Mouse (Mus musculus) brain, embryonic 14.5 days (tissue): ENCODE results near the gene Naa40.

Experiments used
- CTCF ChIP-seq: fragments of 200-500 bp; IDR thresholded peaks from 2 replicates; pipeline ENCODE4 v1.5.1; 2012; ENCODE audit warnings: inconsistent platforms, mild to moderate bottlenecking, moderate library complexity, borderline replicate concordance; ENCODE audit not compliant: insufficient read depth, insufficient read length; ENCODE audit errors: extremely low read depth
- POLR2A ChIP-seq: fragments of 200-500 bp; IDR thresholded peaks from 2 replicates; pipeline ENCODE4 v1.6.1; 2012; ENCODE audit warnings: mild to moderate bottlenecking, inconsistent platforms, borderline replicate concordance; ENCODE audit not compliant: poor library complexity, insufficient read depth, insufficient read length, severe bottlenecking; ENCODE audit errors: extremely low read depth

DNA sequence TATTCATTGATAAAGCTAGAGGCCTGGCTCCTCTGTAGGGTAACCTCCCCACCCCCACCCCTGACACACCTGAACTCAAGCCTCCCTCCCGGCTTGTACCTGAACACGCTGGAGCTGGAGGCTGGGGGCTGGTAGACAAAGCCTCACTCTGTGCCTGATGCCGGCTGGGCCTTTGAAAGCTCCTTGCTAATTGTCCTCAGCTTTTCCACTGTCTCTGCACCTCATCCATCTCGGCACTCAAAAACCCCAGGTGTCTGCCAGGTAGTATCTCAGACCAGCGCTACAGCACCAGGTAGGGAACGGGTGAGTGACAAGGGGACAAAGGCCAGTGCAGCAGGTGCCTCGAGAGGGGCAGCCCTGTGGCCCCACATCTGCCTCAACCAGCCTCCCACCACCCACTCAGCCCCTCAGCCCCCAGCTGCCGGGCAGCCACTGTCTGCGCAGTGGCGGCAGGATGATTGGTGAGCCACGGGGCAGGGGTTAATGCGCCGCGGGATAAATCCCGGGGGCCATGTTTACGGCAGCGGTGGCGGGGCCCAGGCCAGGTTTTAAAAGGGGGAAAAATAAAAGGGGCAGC lies 55.2 kb downstream of the Naa40 start:
- TF ChIP-seq POLR2A: no peak
- no peak for TF ChIP-seq CTCF
